Mouse (Mus musculus): ENCODE results near the gene Aldh9a1. TPM values are rescaled to one million over a fixed set of nuclear protein-coding genes. Genes with fewer than 3 reads are reported as not detected.

Aldh9a1 gene
- polyA plus RNA-seq, 1 experiment from 2014 or later, result 29.2 TPM

DNA sequence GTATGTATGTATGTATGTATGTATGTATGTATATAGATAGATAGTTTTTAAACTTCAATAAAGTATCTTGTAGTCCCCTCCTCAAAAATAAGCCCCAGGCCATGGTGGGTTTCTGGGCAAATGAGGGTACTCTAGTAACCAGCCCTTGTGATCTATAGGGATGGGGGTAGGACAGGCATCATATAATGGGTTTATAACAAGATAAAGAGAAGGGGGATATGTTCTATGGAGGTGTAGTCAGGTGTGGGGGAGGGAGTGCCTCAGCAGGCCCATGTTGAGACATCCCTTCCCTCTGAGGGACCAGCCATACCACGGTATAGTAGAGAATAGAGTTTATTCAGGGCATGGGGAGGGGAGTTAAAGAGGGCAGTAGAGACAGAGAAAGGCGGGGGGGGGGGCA, 36.7 kb downstream of the Aldh9a1 start:
- no peak for ATAC-seq (ENCODE audit: low read depth)
- WGBS, result 51% methylated on average over 2 of the region's 2 CpGs
- Histone ChIP-seq H3K4me2 (ENCODE audit: low read depth, low read length) (no peak overlapping the region), H3K9me3 (ENCODE audit: control insufficient read depth, low read length) (no peaks in the 10 kb centered on the region), H3K4me1 (ENCODE audit: control insufficient read depth, insufficient read depth, low read length) (no peaks in the 10 kb centered on the region), H3K27me3 (ENCODE audit: control insufficient read depth, insufficient read depth, low read length) (no peaks in the 10 kb centered on the region), H3K4me3 (ENCODE audit: low read depth, low read length) (no peak overlapping the region), H3K27ac (ENCODE audit: low read depth, low read length) (no peak overlapping the region), H3K9ac (replicated peaks; ENCODE audit: low read depth, low read length) (no peak overlapping the region), H3K36me3 (ENCODE audit: control insufficient read depth, insufficient read depth, low read length) (no peaks in the 10 kb centered on the region)

- Histone ChIP-seq H3K36me3 (ENCODE audit: control insufficient read depth, insufficient read depth, low read length) (no peaks in the 10 kb centered on the region), H3K4me3 (ENCODE audit: low read depth, low read length) (no peak overlapping the region), H3K4me2 (ENCODE audit: low read depth, low read length) (no peak overlapping the region), H3K9me3 (ENCODE audit: control insufficient read depth, low read length) (no peaks in the 10 kb centered on the region), H3K9ac (replicated peaks; ENCODE audit: low read depth, low read length) (no peak overlapping the region), H3K27ac (ENCODE audit: low read depth, low read length) (no peak overlapping the region), H3K4me1 (ENCODE audit: control insufficient read depth, insufficient read depth, low read length) (no peaks in the 10 kb centered on the region), H3K27me3 (ENCODE audit: control insufficient read depth, insufficient read depth, low read length) (no peaks in the 10 kb centered on the region)
- no peak for ATAC-seq (ENCODE audit: low read depth)
- WGBS, result 81% methylated on average over 2 of the region's 2 CpGs
Measured at GRCm38 (mm10) chr1:167387310-167387709, 37.5 kb downstream of the Aldh9a1 start.

DNA sequence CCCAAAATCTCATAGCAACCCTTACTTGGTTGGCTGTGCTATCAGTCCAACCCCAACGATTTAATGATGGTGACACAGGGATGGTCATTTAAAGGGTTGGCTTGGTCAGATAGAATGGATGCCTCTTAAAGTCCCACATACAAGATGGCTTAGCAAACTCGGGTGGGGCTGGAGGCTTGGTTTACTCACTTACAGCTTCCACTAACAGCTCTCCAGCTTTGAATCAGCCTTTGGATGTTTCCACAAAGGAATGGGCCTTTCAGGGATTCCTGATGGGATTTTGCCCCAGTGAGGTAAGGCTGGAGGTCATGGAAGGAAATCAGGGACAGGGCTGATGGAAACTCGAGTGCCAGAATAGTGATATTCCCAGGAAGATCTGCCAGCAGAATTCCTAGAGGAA, 38.0 kb downstream of the Aldh9a1 start:
- H3K27me3 ChIP-seq (ENCODE audit: control insufficient read depth, insufficient read depth, low read length), result no peaks in the 10 kb centered on the region
- H3K4me3 ChIP-seq (ENCODE audit: low read depth, low read length), result no peak overlapping the region
- peaks cover under 1% of the 10 kb centered on the region for H3K4me1 ChIP-seq (ENCODE audit: control insufficient read depth, insufficient read depth, low read length)
- no peaks in the 10 kb centered on the region for H3K9me3 ChIP-seq (ENCODE audit: control insufficient read depth, low read length)
- 90% methylated on average over 3 of the region's 3 CpGs for WGBS
- no peak overlapping the region for H3K9ac ChIP-seq (replicated peaks; ENCODE audit: low read depth, low read length)
- no peak overlapping the region for H3K4me2 ChIP-seq (ENCODE audit: low read depth, low read length)
- ATAC-seq (ENCODE audit: low read depth), result no peak
- H3K36me3 ChIP-seq (ENCODE audit: control insufficient read depth, insufficient read depth, low read length), result no peaks in the 10 kb centered on the region
- H3K27ac ChIP-seq (ENCODE audit: low read depth, low read length), result no peak overlapping the region

- H3K27ac ChIP-seq (ENCODE audit: low read depth, low read length), result no peak overlapping the region
- H3K4me2 ChIP-seq (ENCODE audit: low read depth, low read length), result no peak overlapping the region
- H3K9me3 ChIP-seq (ENCODE audit: control insufficient read depth, low read length), result no peaks in the 10 kb centered on the region
- ATAC-seq (ENCODE audit: low read depth), result no peak
- 76% methylated on average over 6 of the region's 6 CpGs for WGBS
- H3K36me3 ChIP-seq (ENCODE audit: control insufficient read depth, insufficient read depth, low read length), result no peaks in the 10 kb centered on the region
- H3K4me3 ChIP-seq (ENCODE audit: low read depth, low read length), result no peak overlapping the region
- H3K27me3 ChIP-seq (ENCODE audit: control insufficient read depth, insufficient read depth, low read length), result no peaks in the 10 kb centered on the region
- no peak overlapping the region for H3K9ac ChIP-seq (replicated peaks; ENCODE audit: low read depth, low read length)
- H3K4me1 ChIP-seq (ENCODE audit: control insufficient read depth, insufficient read depth, low read length), result peaks cover 5% of the 10 kb centered on the region
Measured at GRCm38 (mm10) chr1:167388571-167388970, 38.8 kb downstream of the Aldh9a1 start.

DNA sequence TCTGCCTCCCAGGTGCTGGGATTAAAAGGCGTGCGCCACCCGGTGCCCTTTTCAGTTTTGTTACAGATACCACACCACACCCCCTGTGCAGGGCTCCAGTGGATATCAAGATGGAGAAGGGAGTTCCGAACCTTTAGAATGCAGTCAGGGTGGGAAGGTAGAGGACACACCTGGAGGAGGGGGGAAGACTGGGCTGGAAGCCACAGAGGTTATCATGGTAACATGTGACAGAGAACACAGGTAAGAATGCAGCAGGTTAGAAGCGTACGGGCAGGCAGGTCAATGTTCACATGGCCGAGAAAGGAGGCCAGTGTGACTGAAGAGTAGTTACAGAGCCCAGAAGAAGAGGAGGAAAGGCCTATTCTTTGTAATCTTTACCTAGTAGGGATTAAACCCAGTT, 39.8 kb downstream of the Aldh9a1 start:
- no peak for ATAC-seq (ENCODE audit: low read depth)
- no peaks in the 10 kb centered on the region for H3K9me3 ChIP-seq (ENCODE audit: control insufficient read depth, low read length)
- no peak overlapping the region for H3K27ac ChIP-seq (ENCODE audit: low read depth, low read length)
- H3K36me3 ChIP-seq (ENCODE audit: control insufficient read depth, insufficient read depth, low read length), result no peaks in the 10 kb centered on the region
- WGBS, result 91% methylated on average over 7 of the region's 7 CpGs
- H3K4me3 ChIP-seq (ENCODE audit: low read depth, low read length), result no peak overlapping the region
- H3K9ac ChIP-seq (replicated peaks; ENCODE audit: low read depth, low read length), result no peak overlapping the region
- H3K27me3 ChIP-seq (ENCODE audit: control insufficient read depth, insufficient read depth, low read length), result no peaks in the 10 kb centered on the region
- peaks cover 5% of the 10 kb centered on the region for H3K4me1 ChIP-seq (ENCODE audit: control insufficient read depth, insufficient read depth, low read length)
- H3K4me2 ChIP-seq (ENCODE audit: low read depth, low read length), result no peak overlapping the region

GRCm38 (mm10) chr1:167390381-167390780, 40.6 kb downstream of the Aldh9a1 start:
- no peak for ATAC-seq (ENCODE audit: low read depth)
- Histone ChIP-seq H3K4me3 (ENCODE audit: low read depth, low read length) (no peak overlapping the region), H3K27ac (ENCODE audit: low read depth, low read length) (no peak overlapping the region), H3K4me2 (ENCODE audit: low read depth, low read length) (no peak overlapping the region), H3K27me3 (ENCODE audit: control insufficient read depth, insufficient read depth, low read length) (no peaks in the 10 kb centered on the region), H3K4me1 (ENCODE audit: control insufficient read depth, insufficient read depth, low read length) (peaks cover 5% of the 10 kb centered on the region), H3K9me3 (ENCODE audit: control insufficient read depth, low read length) (no peaks in the 10 kb centered on the region), H3K9ac (replicated peaks; ENCODE audit: low read depth, low read length) (no peak overlapping the region), H3K36me3 (ENCODE audit: control insufficient read depth, insufficient read depth, low read length) (no peaks in the 10 kb centered on the region)
- WGBS, result 80% methylated on average over 4 of the region's 4 CpGs

GRCm38 (mm10) chr1:167391241-167391640, 41.5 kb downstream of the Aldh9a1 start:
- Histone ChIP-seq H3K4me3 (ENCODE audit: low read depth, low read length) (no peak overlapping the region), H3K36me3 (ENCODE audit: control insufficient read depth, insufficient read depth, low read length) (no peaks in the 10 kb centered on the region), H3K27me3 (ENCODE audit: control insufficient read depth, insufficient read depth, low read length) (no peaks in the 10 kb centered on the region), H3K9ac (replicated peaks; ENCODE audit: low read depth, low read length) (no peak overlapping the region), H3K27ac (ENCODE audit: low read depth, low read length) (no peak overlapping the region), H3K4me2 (ENCODE audit: low read depth, low read length) (no peak overlapping the region), H3K9me3 (ENCODE audit: control insufficient read depth, low read length) (no peaks in the 10 kb centered on the region), H3K4me1 (ENCODE audit: control insufficient read depth, insufficient read depth, low read length) (peaks cover 5% of the 10 kb centered on the region)
- WGBS, result 79% methylated on average over 6 of the region's 6 CpGs
- no peak for ATAC-seq (ENCODE audit: low read depth)

GRCm38 (mm10) chr1:167392031-167392640, 42.3 kb downstream of the Aldh9a1 start:
- WGBS, result 47% methylated on average over 2 of the region's 2 CpGs
- Histone ChIP-seq H3K4me3 (ENCODE audit: low read depth, low read length) (peak overlapping the region; percentile 59), H3K27me3 (ENCODE audit: control insufficient read depth, insufficient read depth, low read length) (no peaks in the 10 kb centered on the region), H3K27ac (ENCODE audit: low read depth, low read length) (no peak overlapping the region), H3K9me3 (ENCODE audit: control insufficient read depth, low read length) (no peaks in the 10 kb centered on the region), H3K4me1 (ENCODE audit: control insufficient read depth, insufficient read depth, low read length) (peaks cover 5% of the 10 kb centered on the region), H3K9ac (replicated peaks; ENCODE audit: low read depth, low read length) (peak overlapping the region; percentile 50), H3K4me2 (ENCODE audit: low read depth, low read length) (peak overlapping the region; percentile 59), H3K36me3 (ENCODE audit: control insufficient read depth, insufficient read depth, low read length) (no peaks in the 10 kb centered on the region)
- ATAC-seq (ENCODE audit: low read depth), result no peak

DNA sequence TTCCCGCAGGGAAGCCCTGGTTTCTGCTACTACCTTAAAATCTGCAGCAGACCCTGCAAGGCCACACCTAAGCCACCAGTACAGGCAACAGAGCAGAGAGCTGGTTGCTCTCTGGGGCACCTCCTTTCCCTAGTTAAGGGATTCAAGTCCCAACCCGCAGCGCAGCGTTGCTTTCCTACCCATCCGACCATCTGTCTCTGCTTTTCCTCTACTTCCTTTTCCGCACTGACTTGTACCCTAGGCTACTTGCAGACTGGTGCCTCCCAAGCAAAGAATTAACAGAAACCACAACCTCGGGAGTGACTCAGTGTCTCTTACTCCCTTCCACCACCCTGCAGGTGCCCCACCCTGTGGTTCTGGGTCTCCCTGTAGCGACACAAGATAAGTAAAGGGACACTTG, 42.9 kb downstream of the Aldh9a1 start:
- 11% methylated on average over 8 of the region's 8 CpGs for WGBS
- no peak for ATAC-seq (ENCODE audit: low read depth)
- no peaks in the 10 kb centered on the region for H3K36me3 ChIP-seq (ENCODE audit: control insufficient read depth, insufficient read depth, low read length)
- H3K27ac ChIP-seq (ENCODE audit: low read depth, low read length), result peak overlapping the region; percentile 4; the same call in 1 of the 2 replicates
- peaks cover 5% of the 10 kb centered on the region for H3K4me1 ChIP-seq (ENCODE audit: control insufficient read depth, insufficient read depth, low read length)
- no peaks in the 10 kb centered on the region for H3K9me3 ChIP-seq (ENCODE audit: control insufficient read depth, low read length)
- H3K9ac ChIP-seq (replicated peaks; ENCODE audit: low read depth, low read length), result peak overlapping the region; percentile 50
- peak overlapping the region; percentile 59 for H3K4me3 ChIP-seq (ENCODE audit: low read depth, low read length)
- peak overlapping the region; percentile 59 for H3K4me2 ChIP-seq (ENCODE audit: low read depth, low read length)
- H3K27me3 ChIP-seq (ENCODE audit: control insufficient read depth, insufficient read depth, low read length), result no peaks in the 10 kb centered on the region

Measured in neural tube, embryonic 14.5 days (tissue).